Mouse (Mus musculus) kidney, embryonic 16.5 days (tissue): ENCODE measurements at regions not wholly inside any gene's neighbourhood (a gene's known extent, or its start where the extent isn't known, plus 50 kb on each side); places are given as distances from the start of the nearest gene placed in this dataset.
A peak's percentile ranks its signal among the peaks of the same experiment; 100 is the strongest.
"Not testable (repeated sequence)": the region's sequence is repeated elsewhere in the genome, so short reads cannot be mapped to it uniquely, and the experiment has no call there.

ENCODE experiments used
- ATAC-seq: fragments of 200-750 bp; cut with Nextera tagmentation; 2 replicates; pipeline ENCODE4 v1.8.0; 2017; ENCODE audit warnings: moderate TSS enrichment; ENCODE audit not compliant: low FRiP score, low TSS enrichment
- H3K27ac ChIP-seq: fragments of 300-500 bp; sonication (generic); 2 replicates; pipeline ENCODE4 v1.5.1; 2014; ENCODE audit warnings: low read length
- H3K27me3 ChIP-seq: fragments of 300-500 bp; sonication (generic); 2 replicates; pipeline ENCODE4 v1.6.1; 2014; ENCODE audit warnings: low read length, control low read depth, mixed read lengths; ENCODE audit not compliant: insufficient read depth
- H3K36me3 ChIP-seq: fragments of 300-500 bp; sonication (generic); 2 replicates; pipeline ENCODE4 v1.6.1; 2014; ENCODE audit warnings: low read length, control low read depth, mixed read lengths; ENCODE audit not compliant: insufficient read depth
- H3K4me1 ChIP-seq: fragments of 300-500 bp; sonication (generic); 2 replicates; pipeline ENCODE4 v1.6.1; 2014; ENCODE audit warnings: low read length, control low read depth, mixed read lengths; ENCODE audit not compliant: insufficient read depth
- H3K4me2 ChIP-seq: fragments of 300-500 bp; sonication (generic); replicated peaks from 2 replicates; pipeline ENCODE4 v1.6.1; 2014; ENCODE audit warnings: low read depth, low read length
- H3K4me3 ChIP-seq: fragments of 300-500 bp; sonication (generic); 2 replicates; pipeline ENCODE4 v1.5.1; 2014; ENCODE audit warnings: mild to moderate bottlenecking, low read length
- H3K9ac ChIP-seq: fragments of 300-500 bp; sonication (generic); replicated peaks from 2 replicates; pipeline ENCODE4 v1.6.1; 2014; ENCODE audit warnings: low read length
- H3K9me3 ChIP-seq: fragments of 300-500 bp; sonication (generic); 2 replicates; pipeline ENCODE4 v1.6.1; 2016; ENCODE audit warnings: low read length, control low read depth
- WGBS: fragments of 180-500 bp; shearing (Covaris S2); extraction: QIAGEN DNeasy Blood & Tissue Kit; methylation state at CpG from one replicate; pipeline ENCODE4 v1.1.7; 2014; 5-methylcytosine and 5-hydroxymethylcytosine counted together

DNA sequence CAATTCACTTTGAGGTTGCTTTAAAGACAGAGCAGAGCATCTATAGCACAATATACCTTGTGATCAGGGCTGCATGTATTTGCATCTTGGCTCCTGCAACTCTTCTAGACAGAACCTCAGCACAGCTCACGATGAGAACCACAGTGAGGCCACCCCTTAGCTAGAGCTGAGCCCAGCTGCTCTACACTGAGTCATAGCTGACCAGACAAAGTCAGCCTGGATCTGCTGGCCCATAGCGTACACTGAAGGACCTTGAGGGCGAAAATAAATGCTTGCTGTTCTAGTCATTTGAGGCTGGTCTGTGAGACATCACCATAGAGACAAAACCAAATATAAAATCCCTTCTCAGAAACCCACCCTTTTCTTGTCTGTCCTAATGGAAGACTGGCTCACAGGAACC lies 251.7 kb downstream of the Prex1 start:
- H3K9me3 ChIP-seq = no peaks in the 10 kb centered on the region
- no peak overlapping the region for H3K27ac ChIP-seq
- H3K27me3 ChIP-seq = no peaks in the 10 kb centered on the region
- H3K4me2 ChIP-seq = no peak overlapping the region
- no peaks in the 10 kb centered on the region for H3K36me3 ChIP-seq
- H3K4me3 ChIP-seq = no peak overlapping the region
- H3K4me1 ChIP-seq = peaks cover 19% of the 10 kb centered on the region
- H3K9ac ChIP-seq = no peak overlapping the region
- no peak for ATAC-seq
- 87% methylated on average over 3 of the region's 3 CpGs for WGBS

DNA sequence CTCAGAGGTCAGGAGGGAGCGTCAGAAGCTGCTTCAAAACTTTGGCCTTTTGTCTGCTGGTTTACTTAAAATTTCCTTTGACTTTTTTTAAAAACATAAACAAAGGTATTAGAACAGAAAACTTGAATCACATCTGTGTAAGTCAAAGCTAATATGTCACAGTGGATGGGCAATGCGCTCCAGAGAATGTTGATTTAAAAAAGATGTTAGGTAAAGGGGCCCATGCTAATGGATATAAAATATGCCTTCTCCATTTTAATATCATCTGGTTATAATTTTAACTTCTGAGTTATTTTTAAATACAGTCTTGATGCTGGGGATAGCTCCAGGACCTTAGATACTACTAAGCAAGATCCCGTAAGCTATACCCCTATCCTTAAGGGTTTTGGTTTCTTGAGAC lies 252.5 kb downstream of the Prex1 start:
- 92% methylated on average over 3 of the region's 3 CpGs for WGBS
- no peaks in the 10 kb centered on the region for H3K36me3 ChIP-seq
- H3K27me3 ChIP-seq = no peaks in the 10 kb centered on the region
- H3K9ac ChIP-seq = no peak overlapping the region
- no peak overlapping the region for H3K27ac ChIP-seq
- no peak overlapping the region for H3K4me2 ChIP-seq
- H3K4me1 ChIP-seq = peaks cover 14% of the 10 kb centered on the region
- H3K9me3 ChIP-seq = no peaks in the 10 kb centered on the region
- no peak overlapping the region for H3K4me3 ChIP-seq
- ATAC-seq = no peak

DNA sequence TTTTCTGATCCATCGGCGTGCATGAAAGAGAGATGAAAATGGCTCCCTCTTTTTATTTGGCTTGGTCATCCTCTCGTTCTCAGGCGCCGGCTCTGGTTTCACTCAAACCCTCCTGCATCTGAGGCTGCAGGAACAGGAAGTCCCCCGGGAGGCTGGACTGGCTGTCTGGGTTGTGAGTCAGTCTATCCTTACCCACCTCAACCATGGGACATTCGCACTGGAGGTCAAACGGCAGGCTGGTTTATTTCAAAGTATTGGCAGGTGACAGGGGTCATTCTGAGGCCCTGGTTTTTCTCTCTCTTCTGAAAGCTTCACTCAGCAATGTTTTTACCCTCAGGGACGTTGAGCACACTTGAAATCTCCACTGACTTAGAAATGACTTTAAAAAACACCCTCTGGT lies 253.7 kb downstream of the Prex1 start:
- WGBS = 27% methylated on average over 9 of the region's 9 CpGs

DNA sequence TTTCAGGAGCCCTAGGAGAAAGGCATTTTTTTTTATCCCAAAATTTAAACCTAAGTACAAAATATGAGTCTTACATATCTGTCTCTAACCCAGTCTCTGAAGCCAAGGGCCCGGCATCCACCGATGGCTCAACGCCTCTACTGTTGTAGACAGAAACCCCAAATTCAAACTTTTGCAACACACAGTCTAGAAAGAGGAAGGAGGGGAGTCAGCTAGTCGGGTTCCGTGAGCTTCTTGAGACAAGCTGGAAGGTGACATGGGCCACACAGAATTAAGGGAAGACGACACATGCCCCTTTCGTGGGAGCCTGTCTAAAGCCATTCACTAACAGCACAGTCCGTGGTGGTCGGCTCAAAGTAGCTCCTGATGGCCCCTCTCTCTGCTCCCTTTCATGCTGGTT lies 254.7 kb downstream of the Prex1 start:
- no peak for ATAC-seq
- H3K9ac ChIP-seq = no peak overlapping the region
- no peaks in the 10 kb centered on the region for H3K27me3 ChIP-seq
- WGBS = 86% methylated on average over 9 of the region's 9 CpGs
- H3K27ac ChIP-seq = no peak overlapping the region
- H3K4me1 ChIP-seq = peaks cover 14% of the 10 kb centered on the region
- H3K4me2 ChIP-seq = no peak overlapping the region
- no peak overlapping the region for H3K4me3 ChIP-seq
- H3K9me3 ChIP-seq = no peaks in the 10 kb centered on the region
- no peaks in the 10 kb centered on the region for H3K36me3 ChIP-seq

More for the DNA sequence above, 253.7 kb downstream of the Prex1 start:
- H3K27ac ChIP-seq = no peak overlapping the region
- no peak for ATAC-seq
- peaks cover 14% of the 10 kb centered on the region for H3K4me1 ChIP-seq
- no peak overlapping the region for H3K4me2 ChIP-seq
- H3K4me3 ChIP-seq = no peak overlapping the region
- no peak overlapping the region for H3K9ac ChIP-seq
- H3K9me3 ChIP-seq = no peaks in the 10 kb centered on the region
- no peaks in the 10 kb centered on the region for H3K36me3 ChIP-seq
- no peaks in the 10 kb centered on the region for H3K27me3 ChIP-seq

DNA sequence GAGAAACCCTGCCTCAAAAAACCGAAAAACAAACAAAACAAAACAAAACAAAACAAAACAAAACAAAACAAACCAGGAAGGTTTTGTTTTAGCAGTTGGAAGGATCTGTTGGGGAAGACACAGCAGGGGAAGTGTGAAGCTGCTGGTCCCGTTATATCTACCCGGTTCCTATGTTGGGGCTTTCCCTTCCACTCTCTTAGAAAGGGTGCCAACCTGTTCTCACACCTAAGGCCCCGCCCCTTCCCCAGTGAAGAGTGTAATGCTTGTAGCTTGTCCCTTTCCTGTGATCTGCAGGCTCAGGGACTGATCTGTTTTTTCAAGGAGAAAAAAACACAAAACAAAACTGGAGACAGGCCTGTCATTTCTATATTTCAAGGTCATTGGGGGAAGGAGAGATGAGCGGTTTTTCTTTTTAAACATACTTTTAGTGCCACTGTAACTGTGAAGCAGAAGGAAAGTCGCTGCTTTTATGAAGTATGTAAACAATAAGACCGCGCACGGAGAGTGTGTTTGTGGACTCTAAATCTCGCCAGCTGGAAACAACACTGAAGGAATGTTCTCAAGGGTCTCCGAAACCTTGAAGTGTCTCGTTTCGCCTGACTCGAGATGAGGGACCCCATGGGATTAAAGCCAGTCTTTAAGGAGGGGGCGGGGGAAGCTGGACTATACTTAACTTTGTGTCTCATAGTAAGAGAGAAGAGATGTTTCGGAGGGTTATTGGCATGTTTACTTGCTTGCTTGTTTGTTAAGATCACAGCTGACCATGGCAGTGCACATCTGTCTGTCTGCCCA lies 256.1 kb downstream of the Prex1 start:
- no peak overlapping the region for H3K9ac ChIP-seq
- no peak overlapping the region for H3K4me3 ChIP-seq
- ATAC-seq = no peak
- H3K9me3 ChIP-seq = no peaks in the 10 kb centered on the region
- H3K36me3 ChIP-seq = no peaks in the 10 kb centered on the region
- no peak overlapping the region for H3K4me2 ChIP-seq
- 45% methylated on average over 16 of the region's 16 CpGs for WGBS
- H3K27me3 ChIP-seq = no peaks in the 10 kb centered on the region
- H3K4me1 ChIP-seq = peaks cover 14% of the 10 kb centered on the region
- peak overlapping the region; percentile 9; the same call in 1 of the 2 replicates for H3K27ac ChIP-seq

DNA sequence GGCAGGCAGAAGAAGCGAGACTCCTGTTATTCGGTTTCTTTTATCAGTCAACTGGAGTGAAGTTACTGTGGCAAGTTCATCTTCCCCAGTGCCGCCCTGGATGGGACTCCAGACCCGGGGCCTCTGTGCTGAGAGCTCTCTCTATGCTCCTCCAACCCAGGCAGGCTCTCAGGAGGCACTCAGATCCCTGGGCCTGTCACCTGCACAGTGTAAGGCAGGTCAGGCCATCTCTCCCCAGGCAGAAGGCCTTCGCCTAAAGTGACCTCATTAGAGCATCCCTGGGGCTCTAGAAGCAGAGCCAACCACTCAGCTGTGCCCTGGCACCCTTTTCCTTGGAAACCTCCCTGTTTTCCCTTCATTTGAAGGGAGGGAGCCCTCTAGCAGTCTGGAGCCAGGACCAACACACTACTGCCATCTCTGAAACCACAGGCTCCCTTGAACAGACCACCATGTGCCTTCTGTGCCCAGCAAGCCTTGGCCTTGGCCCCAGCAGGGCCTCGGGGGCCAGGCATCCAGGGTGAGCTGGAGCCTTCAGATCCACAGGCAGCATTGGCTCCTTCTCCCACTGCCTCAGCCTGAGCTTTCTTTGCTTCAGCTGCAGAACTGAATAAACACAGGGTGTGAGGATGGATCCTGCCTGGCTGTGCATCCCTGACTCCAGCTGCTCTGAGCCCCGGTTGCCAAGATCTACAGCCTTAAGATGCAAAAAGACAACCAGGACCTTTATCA lies 259.3 kb downstream of the Prex1 start:
- H3K27me3 ChIP-seq, H3K4me3 ChIP-seq, H3K9me3 ChIP-seq, ATAC-seq, H3K27ac ChIP-seq, H3K36me3 ChIP-seq, H3K4me2 ChIP-seq, H3K9ac ChIP-seq: not testable (repeated sequence)
- WGBS = 52% methylated on average over 2 of the region's 7 CpGs
- H3K4me1 ChIP-seq = peaks cover 14% of the 10 kb centered on the region

DNA sequence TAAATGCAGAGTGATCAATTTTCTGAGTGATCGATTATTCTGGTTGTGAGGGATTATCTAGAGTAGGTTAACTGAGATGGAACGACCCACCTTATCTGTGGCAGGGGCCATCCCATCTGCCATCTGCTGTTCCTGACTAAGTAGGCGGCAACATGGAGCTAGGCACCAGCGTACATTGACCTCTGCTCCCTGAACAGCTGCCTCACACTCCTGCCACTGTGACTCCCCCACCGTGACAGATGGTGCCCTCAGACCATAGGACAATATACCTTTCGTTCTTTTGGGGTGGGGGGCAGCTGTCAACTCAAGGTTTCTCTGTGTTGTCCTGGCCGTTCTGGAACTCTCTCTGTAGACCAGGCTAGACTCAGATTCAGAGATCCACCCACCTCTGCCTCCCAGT lies 262.7 kb downstream of the Prex1 start:
- Histone ChIP-seq H3K9ac (no peak overlapping the region), H3K4me1 (peaks cover 30% of the 10 kb centered on the region), H3K27me3 (peaks cover 3% of the 10 kb centered on the region; the same call in 1 of the 2 replicates), H3K9me3 (no peaks in the 10 kb centered on the region), H3K4me3 (no peak overlapping the region), H3K36me3 (no peaks in the 10 kb centered on the region), H3K4me2 (no peak overlapping the region), H3K27ac (no peak overlapping the region)
- WGBS = 70% methylated on average over 7 of the region's 7 CpGs
- ATAC-seq = no peak

DNA sequence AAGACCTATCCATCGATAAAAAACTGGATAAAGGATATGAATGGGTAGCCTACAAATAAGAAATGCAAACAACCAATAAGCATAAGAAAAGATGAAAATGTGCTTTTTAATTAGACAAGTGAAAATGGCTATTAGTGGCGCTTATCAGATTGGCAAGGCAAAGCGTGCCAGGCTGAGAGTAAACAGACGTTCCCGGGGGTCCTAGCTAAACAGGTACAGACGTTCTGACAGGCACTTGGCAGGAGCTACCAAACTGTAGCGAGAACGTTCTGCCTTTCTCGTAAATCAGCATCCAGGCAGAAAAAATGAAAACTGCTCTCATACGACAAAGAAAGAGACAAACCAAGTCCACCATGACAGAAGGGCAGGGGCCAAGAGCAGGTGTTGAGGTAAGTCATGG lies 263.3 kb downstream of the Prex1 start:
- Histone ChIP-seq H3K4me2 (no peak overlapping the region), H3K4me3 (no peak overlapping the region), H3K9me3 (no peaks in the 10 kb centered on the region), H3K27me3 (peaks cover 3% of the 10 kb centered on the region; the same call in 1 of the 2 replicates), H3K9ac (no peak overlapping the region), H3K27ac (no peak overlapping the region), H3K4me1 (peaks cover 34% of the 10 kb centered on the region), H3K36me3 (no peaks in the 10 kb centered on the region)
- ATAC-seq = no peak
- 61% methylated on average over 10 of the region's 10 CpGs for WGBS

DNA sequence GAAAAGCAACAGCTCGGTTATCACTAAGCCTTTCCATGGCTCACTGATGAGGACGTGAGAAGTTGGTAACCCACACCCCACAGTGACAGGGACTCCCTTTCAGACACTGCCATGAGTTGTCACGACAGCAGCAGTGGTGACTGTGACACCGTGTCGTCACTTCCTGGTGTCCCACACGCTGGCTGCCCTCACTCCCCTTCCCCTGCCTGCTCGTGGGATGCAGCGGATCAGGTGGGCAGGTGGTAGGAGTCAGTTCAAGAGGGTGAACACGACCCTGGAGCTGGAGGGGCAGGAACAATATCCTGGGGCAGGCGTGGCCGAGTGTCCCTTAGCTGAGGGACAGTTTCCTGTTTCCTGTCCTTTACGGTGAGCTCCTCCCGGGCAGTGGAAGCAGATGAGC lies 264.9 kb downstream of the Prex1 start:
- Histone ChIP-seq H3K27me3 (peaks cover 3% of the 10 kb centered on the region; the same call in 1 of the 2 replicates), H3K4me2 (peak overlapping the region; percentile 14; the same call in 1 of the 2 replicates), H3K4me1 (peaks cover 39% of the 10 kb centered on the region), H3K36me3 (no peaks in the 10 kb centered on the region), H3K9ac (no peak overlapping the region), H3K9me3 (no peaks in the 10 kb centered on the region), H3K27ac (no peak overlapping the region; the same call in 1 of the 2 replicates), H3K4me3 (no peak overlapping the region)
- 24% methylated on average over 13 of the region's 13 CpGs for WGBS
- ATAC-seq = peak; percentile 21

DNA sequence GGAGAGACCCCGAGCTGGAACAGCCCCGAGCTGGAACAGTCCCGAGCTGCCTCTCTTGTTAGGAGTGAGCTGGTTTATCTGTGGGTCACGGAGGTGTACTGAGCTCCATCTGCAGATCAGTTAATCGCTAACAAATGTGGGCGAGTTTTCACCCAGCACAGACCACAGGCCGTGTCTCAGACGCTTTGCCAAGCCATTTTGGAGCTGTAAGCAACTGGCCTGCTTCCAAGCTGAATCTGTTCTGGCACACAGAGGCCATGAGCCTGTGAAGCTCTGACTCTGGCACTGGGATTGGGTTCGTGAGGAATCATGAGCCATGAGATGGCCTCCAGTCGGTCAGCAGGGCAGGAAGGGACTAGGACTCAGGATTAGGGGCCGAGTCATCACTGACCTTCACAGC lies 265.5 kb downstream of the Prex1 start:
- Histone ChIP-seq H3K9me3 (no peaks in the 10 kb centered on the region), H3K27me3 (peaks cover 3% of the 10 kb centered on the region; the same call in 1 of the 2 replicates), H3K4me2 (no peak overlapping the region), H3K36me3 (no peaks in the 10 kb centered on the region), H3K4me3 (no peak overlapping the region), H3K27ac (no peak overlapping the region; the same call in 1 of the 2 replicates), H3K9ac (no peak overlapping the region; the same call in 1 of the 2 replicates), H3K4me1 (peaks cover 44% of the 10 kb centered on the region)
- no peak for ATAC-seq
- WGBS = 51% methylated on average over 11 of the region's 11 CpGs
